Mouse (Mus musculus) lung, postnatal 10 days (tissue): ENCODE measurements around the gene Gm8369.
"Not testable (repeated sequence)": the region's sequence is repeated elsewhere in the genome, so short reads cannot be mapped to it uniquely, and the experiment has no call there.

Experiments used
- DNase-seq: peaks from one replicate; pipeline ENCODE4 v3.0.0; 2021

Gm8369 gene

DNA sequence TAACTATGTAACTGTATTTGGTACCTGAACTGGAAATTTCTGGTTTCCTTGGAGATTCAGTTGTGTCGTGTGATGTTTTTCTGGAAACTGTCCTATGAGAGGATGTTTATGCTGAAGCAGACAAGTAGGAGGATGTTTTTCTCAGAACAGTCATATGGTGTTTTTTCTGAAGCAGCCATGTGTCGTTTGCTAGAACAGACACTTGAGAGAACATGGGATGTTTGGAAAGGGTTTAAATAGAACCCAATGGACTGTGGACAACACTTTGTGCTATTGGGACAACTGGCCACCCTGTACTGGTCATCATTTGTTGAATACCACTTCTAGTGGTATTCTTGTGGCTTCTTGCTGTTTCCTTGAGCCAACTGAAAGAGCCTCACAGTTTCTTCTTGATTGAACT, at the start of gene Gm8369:
Gene Gm8369 (plus strand): TSS at position 193 of the 400 bp plus-strand sequence.
- DNase-seq, result no peak

- DNase-seq, result no peak
Measured at GRCm38 (mm10) chr19:11443338-11443737, 42.4 kb upstream of the Gm8369 start, which contains the start of gene Ms4a4b. TSS of gene Ms4a4b (plus strand) at chr19:11443553.

DNA sequence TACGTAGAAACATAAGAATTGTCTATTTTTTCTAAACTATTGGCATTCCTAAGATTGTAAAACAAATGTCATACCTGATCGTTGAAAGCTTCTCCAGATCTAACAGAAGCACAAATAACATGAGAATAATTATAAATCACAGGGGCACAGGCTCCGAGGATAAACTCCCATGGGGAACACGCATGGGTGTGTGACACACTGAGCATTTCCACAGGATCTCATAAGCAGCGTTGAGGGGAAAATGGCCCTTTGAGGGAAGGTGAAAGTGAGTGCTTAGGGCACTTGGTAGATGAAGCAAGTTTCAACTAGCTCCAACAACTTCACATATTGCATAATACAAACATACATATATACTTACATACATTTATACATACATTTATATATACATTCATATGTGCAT, 41.8 kb upstream of the Gm8369 start:
- no peak for DNase-seq

GRCm38 (mm10) chr19:11447238-11447637, 38.5 kb upstream of the Gm8369 start:
- DNase-seq, result no peak

DNA sequence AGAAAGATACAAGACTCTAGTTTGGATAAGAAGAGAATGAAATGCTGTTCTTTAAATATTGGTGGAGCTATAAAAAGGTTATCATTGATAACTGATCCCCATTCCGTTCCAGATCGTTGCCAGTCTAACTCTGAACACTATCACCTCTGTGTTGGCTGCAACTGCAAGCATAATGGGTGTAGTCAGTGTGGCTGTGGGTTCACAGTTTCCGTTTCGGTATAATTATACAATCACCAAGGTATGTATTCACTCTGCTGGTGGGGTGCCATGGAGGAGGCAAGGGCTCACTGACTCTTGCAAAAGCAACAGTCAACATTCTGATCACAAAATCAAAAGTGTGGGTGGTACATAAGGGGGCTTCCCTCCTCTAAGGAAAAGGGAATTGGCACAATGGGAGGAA, 26.7 kb upstream of the Gm8369 start:
- DNase-seq, result not testable (repeated sequence)

GRCm38 (mm10) chr19:11464795-11465194, 20.9 kb upstream of the Gm8369 start:
- not testable (repeated sequence) for DNase-seq

DNA sequence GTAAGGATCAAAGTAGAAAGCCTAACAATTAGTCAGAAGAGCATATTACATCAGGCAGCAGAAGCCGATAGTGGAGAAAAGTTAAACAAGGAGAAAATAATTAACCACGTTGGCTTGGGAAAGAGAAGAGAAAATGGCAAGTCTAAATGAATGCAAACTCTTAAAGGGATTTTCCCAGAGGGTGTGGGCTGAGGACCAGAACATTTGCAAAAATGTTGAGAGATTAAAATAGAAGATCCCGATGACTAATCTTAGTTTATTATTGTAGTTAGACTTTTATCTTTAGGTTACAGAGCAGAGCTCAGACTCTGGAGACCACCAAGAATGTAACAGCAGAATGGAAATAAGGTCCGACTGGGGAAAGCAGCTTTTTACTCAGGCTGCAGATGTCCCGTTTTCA, 19.3 kb upstream of the Gm8369 start:
- DNase-seq, result no peak

GRCm38 (mm10) chr19:11468361-11468760, 17.4 kb upstream of the Gm8369 start:
- not testable (repeated sequence) for DNase-seq

DNA sequence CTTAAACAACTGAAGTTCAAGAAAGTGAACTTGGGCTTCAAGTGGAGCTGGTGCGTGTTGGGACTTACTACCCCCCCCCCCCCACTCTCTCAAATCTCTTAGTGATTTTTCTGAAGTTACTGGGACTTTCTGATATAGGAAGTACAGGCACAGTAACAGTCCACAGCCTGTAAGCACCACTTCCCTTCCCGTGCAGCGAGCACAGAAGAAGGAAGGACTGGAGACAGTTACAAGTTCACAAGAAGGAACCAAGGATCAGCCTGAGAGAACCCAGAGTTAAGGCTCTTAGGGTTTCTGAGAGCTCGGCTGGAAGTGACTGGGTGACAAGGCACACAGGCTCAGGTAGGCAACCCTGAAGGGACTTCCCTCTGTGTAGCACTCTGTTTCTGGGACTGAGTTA, 16.5 kb upstream of the Gm8369 start, which contains the start of gene Ms4a6c:
Gene Ms4a6c (plus strand): TSS at position 152 of the 400 bp plus-strand sequence.
- not testable (repeated sequence) for DNase-seq

GRCm38 (mm10) chr19:11479714-11480113, 6.0 kb upstream of the Gm8369 start:
- DNase-seq, result no peak

GRCm38 (mm10) chr19:11482684-11483083, 3.1 kb upstream of the Gm8369 start:
- DNase-seq, result no peak

GRCm38 (mm10) chr19:11483941-11484340, 1.8 kb upstream of the Gm8369 start:
- no peak for DNase-seq

DNA sequence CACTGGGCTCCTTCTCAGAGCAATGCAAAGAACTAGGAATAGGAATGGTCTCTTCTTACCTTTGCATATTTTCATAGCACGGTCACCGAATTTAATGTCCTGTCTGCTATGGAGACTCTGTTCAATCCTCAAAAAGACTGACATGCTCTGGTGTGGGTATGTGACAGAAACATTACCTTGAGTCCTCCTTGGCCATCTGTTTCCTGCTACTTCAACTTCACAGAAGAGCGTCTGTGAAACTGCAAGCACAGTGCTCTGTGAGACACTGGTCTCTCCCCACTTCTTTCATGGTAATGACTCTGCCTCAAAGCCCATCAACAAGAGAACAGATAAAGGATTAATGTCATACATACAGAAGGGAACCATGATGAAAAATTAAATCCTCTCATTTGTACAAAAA, 1.4 kb upstream of the Gm8369 start:
- no peak for DNase-seq

DNA sequence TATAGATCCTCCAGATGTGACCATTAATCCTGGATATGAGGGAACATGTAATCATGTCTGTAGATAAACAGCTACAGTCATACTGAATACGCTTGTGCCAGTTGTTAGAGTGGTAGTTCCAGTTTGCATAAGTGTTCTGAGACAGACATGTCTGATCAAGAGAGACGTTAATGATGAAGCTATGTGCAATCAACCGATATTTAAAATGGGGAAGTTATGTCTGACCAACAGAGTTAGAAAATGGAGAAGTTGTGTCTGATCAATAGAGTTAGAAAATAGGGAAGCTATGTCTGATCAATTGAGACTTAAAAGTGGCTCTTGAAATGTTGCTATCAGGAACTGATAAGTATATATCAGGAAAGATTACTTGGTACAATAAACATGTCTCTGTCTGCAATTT, 472 bp upstream of the Gm8369 start:
- DNase-seq, result no peak

GRCm38 (mm10) chr19:11486599-11486998, 861 bp downstream of the Gm8369 start:
- DNase-seq, result no peak

DNA sequence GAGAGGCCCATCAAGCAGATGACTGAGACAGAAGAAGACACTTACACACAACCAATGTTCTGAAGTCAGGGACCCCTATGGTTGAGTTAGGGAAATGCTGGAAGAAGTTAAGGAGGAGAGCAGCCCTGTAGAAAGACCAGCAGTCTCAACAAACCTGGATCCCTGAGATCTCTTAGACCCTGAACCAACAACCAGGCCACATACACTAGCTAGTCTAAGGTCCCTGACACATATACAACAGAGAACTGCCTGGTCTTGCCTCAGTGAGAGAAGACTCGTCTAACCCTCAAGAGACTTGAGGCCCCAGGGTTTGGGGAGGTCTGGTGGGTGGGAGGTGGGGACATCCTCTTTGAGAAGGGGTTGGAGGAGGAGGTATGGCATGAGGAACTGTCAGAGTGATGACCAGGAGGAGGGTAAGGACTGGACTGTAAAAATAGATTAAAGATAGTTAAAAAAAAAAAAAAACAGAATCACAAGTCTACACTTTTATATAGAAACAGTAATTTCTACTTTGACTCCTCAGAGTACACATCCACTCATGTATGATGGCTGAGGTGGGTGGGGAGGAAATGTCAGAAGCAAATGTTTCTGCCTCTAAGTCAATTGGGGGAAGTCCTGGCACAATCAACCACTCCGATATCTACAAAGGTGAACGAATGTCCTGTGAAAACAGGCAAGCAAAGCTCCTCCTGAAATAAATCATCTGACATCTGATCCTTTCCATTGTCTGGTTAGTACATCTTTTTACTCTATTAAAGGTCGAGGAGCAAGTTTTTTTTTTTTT, 5.9 kb downstream of the Gm8369 start:
- no peak for DNase-seq

GRCm38 (mm10) chr19:11492671-11493070, 6.9 kb downstream of the Gm8369 start:
- DNase-seq, result no peak

DNA sequence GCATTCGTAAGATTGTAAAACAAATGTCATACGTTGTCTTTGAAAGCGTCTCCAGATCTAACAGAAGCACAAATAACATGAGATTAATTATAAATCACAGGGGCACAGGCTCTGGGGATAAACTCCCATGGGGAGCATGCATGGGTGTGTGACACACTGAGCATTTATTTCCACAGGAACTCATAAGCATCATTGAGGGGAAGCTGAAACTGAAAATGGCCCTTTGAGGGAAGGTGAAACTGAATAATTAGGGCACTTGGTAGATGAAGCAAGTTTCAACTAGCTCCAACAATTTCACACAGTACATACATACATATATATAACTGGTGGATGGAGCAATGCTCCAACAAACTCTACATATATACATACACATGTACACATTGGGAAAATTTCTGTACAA, 8.8 kb downstream of the Gm8369 start:
- DNase-seq, result no peak

DNA sequence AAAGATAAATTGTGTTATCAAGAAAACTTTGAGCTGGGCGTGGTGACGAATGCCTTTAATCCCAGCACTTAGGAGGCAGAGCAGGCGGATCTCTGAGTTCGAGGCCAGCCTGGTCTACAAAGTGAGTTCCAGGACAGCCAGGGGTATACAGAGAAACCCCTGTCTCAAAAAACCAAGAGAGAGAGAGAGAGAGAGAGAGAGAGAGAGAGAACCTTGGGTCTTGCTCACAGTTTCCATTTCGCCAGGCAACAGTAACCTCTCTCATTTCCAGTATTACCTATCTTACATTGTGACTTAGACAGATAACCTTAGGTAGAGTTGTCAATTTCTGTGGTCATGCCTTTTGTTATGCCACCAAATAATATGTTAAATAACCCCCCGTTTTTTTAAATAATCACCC, 10.6 kb downstream of the Gm8369 start:
- DNase-seq, result no peak

DNA sequence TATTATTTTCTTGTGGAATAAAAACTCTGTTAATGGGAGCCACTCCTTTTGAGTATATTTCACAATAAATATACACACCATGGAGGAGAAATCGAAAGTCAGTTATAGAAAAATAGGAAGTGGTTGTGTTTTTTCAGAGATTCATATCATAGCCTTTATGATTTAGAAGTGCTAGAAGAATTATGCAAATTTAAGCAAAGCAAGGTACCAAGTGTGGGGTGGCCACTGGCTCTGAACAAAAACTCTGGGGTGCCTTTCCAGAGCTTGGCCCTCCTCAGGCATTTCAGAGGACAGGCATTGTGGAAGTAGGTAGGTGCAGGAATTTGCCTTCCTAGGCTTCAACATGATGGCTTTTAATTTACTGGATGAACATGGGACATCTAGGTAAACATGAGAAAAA, 11.6 kb downstream of the Gm8369 start:
- not testable (repeated sequence) for DNase-seq

DNA sequence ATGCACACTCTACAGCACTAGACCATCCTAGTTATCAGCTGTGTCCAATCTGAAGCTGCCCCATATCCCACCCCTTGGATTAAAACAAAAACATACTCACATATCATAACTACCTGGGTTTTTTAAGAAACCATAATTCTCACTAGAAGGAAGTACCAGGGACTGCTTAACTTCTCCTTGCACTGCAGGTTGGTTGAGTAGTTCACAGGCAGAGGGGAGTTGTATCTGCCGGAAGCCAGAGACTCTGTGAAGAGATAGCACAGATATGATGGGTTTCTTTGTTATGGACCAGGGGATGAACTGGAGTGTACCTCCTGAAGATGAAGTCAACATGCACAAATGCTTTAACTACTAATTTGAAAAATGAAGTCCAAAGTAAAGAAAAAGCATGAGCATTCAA, 15.1 kb downstream of the Gm8369 start:
- no peak for DNase-seq

DNA sequence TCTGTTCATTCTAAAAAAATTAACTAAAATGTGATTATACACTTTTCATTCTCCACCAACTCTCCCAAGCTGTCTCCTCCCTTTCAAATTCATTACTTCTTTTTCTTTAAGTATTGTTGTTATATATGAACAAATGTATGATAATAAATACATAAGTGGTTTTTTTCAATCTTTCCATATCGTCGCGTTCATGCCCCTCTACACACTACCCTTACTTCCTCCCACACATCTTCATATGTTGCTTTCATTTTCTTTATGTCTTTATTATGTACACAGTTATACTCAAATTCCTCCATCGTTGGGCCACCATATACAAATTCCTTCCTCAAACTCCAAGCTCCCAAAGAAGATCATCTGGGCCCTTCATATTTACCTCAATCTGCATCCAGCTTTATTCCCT, 15.6 kb downstream of the Gm8369 start:
- DNase-seq, result no peak

GRCm38 (mm10) chr19:11504857-11505256, 19.1 kb downstream of the Gm8369 start:
- no peak for DNase-seq

GRCm38 (mm10) chr19:11513458-11513857, 27.7 kb downstream of the Gm8369 start:
- no peak for DNase-seq

GRCm38 (mm10) chr19:11516246-11516645, 30.5 kb downstream of the Gm8369 start, which contains the start of gene Ms4a6b:
TSS of gene Ms4a6b (plus strand) at chr19:11516512.
- no peak for DNase-seq
